Mouse (Mus musculus) heart, embryonic 15.5 days (tissue): Measurements from ENCODE around the gene Psma6. TPM values are rescaled to one million over a fixed set of nuclear protein-coding genes. Genes with fewer than 3 reads are reported as not detected.
A peak's percentile ranks its signal among the peaks of the same experiment; 100 is the strongest.
"Not testable (repeated sequence)": the region's sequence is repeated elsewhere in the genome, so short reads cannot be mapped to it uniquely, and the experiment has no call there.

Experiments
- ATAC-seq: fragments of 200-750 bp; cut with Nextera tagmentation; replicated peaks from 2 replicates; pipeline ENCODE4 v1.8.0; 2017; ENCODE audit warnings: low read depth, moderate TSS enrichment; ENCODE audit not compliant: insufficient number of reproducible peaks, insufficient read depth, low FRiP score
- H3K27ac ChIP-seq: fragments of 300-500 bp; sonication (generic); 2 replicates; pipeline ENCODE4 v1.5.1; 2015; ENCODE audit warnings: mild to moderate bottlenecking, inconsistent platforms
- H3K27me3 ChIP-seq: fragments of 300-500 bp; sonication (generic); 2 replicates; pipeline ENCODE4 v1.6.1; 2015; ENCODE audit warnings: inconsistent platforms
- H3K36me3 ChIP-seq: fragments of 300-500 bp; sonication (generic); 2 replicates; pipeline ENCODE4 v1.6.1; 2015; ENCODE audit warnings: mild to moderate bottlenecking, inconsistent platforms
- H3K4me1 ChIP-seq: fragments of 300-500 bp; sonication (generic); replicated peaks from 2 replicates; pipeline ENCODE4 v1.6.1; 2015; ENCODE audit warnings: inconsistent platforms
- H3K4me2 ChIP-seq: fragments of 300-500 bp; sonication (generic); 2 replicates; pipeline ENCODE4 v1.6.1; 2015; ENCODE audit warnings: inconsistent platforms, mild to moderate bottlenecking, moderate library complexity
- H3K4me3 ChIP-seq: fragments of 300-500 bp; sonication (generic); 2 replicates; pipeline ENCODE4 v1.5.1; 2015; ENCODE audit warnings: mild to moderate bottlenecking, inconsistent platforms
- H3K9ac ChIP-seq: fragments of 300-500 bp; sonication (generic); 2 replicates; pipeline ENCODE4 v1.6.1; 2015; ENCODE audit warnings: mild to moderate bottlenecking, inconsistent platforms
- H3K9me3 ChIP-seq: fragments of 300-500 bp; sonication (generic); replicated peaks from 2 replicates; pipeline ENCODE4 v1.6.1; 2016; ENCODE audit warnings: inconsistent platforms
- WGBS: fragments of 180-500 bp; shearing (Covaris S2); methylation state at CpG from one replicate; pipeline ENCODE4 v1.1.7; 2015; ENCODE audit warnings: mixed read lengths; 5-methylcytosine and 5-hydroxymethylcytosine counted together
- polyA plus RNA-seq: library from polyadenylated mRNA; unstranded; fragments of >200 nt; fragmentation: Nextera tagmentation; extraction: Ambion mirVana; gene quantifications from 2 replicates; pipeline ENCODE4 v1.2.1, GENCODE M21; 2015

The Psma6 gene
- 301 and 302 TPM in 2 replicates for polyA plus RNA-seq

DNA sequence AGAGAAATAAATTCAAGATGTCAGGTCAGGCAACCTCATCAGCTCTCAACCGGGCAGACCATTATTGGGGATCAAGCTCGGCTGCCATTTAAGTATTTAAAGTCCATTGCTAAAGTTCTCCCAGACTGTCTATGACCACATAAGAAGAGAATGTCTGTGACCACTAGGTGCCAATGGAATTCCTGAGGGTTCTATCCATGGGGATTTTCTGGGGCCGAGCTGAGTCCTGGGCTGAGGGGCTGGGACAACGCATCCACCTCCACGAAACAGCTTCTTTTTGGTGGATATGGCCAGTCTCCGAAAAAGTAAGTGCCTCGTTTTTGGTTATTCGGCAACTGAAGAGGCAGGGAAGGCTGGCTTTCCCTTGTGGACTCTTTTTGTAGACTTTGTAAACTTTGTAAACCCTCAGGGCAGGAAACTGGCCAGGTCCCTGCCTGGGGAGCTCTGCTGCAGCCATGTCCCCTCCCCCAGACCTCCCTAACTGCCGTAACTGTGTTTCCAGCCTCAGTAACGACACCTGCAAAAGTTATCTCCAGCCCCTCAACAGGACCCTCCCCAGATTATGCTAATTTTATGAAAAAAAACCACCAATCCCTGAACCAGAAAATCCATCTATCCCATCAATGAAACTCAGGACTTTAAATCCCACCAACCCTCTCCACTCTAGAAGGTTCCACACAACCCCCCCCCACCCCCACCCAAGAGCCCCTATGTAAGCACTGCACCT, at the start of gene Psma6:
Psma6 (plus strand) TSS at position 200 of the 727 bp plus-strand sequence.
- ATAC-seq: no peak
- Histone ChIP-seq H3K4me1 (peaks cover 14% of the 10 kb centered on the region), H3K4me3 (no peak within 1 kb of the TSS), H3K27me3 (no peaks in the 10 kb centered on the region), H3K4me2 (no peak within 1 kb of the TSS), H3K27ac (no peak within 1 kb of the TSS), H3K9ac (no peak within 1 kb of the TSS), H3K9me3 (no peaks in the 10 kb centered on the region), H3K36me3 (no peaks in the 10 kb centered on the region)
- 68% methylated on average over 10 of the region's 10 CpGs for WGBS

DNA sequence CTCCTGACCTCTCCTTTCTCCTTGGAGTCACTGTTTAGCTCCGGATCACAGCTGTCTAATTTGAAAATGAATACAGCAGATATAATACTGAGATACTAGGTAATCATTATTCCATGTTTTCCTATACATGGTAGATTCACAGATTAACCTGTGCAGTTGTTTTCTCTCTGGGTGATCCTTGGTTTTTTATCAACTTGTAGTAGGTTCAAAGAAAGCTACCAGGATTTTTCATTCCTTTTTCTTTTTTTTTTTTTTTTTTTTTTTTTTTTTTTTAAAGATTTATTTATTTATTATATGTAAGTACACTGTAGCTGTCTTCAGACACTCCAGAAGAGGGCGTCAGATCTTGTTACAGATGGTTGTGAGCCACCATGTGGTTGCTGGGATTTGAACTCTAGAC, 45.5 kb upstream of the Psma6 start:
- not testable (repeated sequence) for H3K36me3 ChIP-seq, H3K27ac ChIP-seq, H3K4me1 ChIP-seq, H3K4me2 ChIP-seq, H3K4me3 ChIP-seq, H3K27me3 ChIP-seq, ATAC-seq, H3K9me3 ChIP-seq, H3K9ac ChIP-seq
- 100% methylated on average over 1 of the region's 2 CpGs for WGBS

DNA sequence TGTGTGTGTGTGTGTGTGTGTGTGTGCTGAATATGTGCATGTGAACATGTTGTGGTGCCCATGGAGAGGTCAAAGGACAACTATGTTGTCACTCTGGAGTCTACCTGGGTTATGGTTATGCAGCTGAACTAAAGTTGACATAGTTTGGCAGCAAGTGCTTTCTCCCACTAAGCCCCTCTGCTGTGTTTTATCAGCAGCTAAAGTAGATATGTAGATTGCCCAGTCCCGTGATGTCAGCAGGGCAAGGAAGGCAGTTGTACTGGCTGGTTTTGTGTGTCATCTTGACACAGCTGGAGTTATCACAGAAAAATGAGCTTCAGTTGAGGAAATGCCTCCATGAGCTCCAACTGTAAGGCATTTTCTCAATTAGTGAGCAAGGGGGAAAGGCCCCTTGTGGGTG, 41.0 kb upstream of the Psma6 start:
- H3K27me3 ChIP-seq, H3K27ac ChIP-seq, H3K4me1 ChIP-seq, H3K36me3 ChIP-seq, H3K4me3 ChIP-seq, H3K4me2 ChIP-seq, H3K9ac ChIP-seq, ATAC-seq, H3K9me3 ChIP-seq: not testable (repeated sequence)
- 13% methylated on average over 1 of the region's 1 CpGs for WGBS

DNA sequence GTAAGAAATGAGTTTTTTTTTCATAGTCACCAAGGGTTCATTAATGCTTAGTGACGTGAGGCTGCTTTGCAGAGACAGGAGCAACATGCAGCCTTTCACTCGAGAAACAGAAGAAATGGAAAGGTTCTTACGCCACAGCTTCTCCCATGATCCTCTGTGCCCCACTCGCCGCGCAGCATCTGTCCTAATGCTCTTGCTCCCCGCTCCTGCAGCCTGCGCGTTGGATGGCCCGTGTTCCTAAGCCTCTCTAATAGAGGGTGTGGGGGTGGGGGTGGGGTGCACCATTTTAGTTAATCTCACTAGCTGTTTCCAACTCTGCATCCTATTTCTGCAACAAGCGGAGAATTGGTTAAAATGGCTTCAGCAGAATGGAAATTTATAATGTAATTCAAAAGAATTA, 40.0 kb upstream of the Psma6 start:
- Histone ChIP-seq H3K27me3 (no peaks in the 10 kb centered on the region), H3K9me3 (no peaks in the 10 kb centered on the region), H3K4me2 (no peak overlapping the region), H3K4me1 (0 out of 2 replicates have a peak, but pooled peaks cover 2% of the 10 kb centered on the region), H3K9ac (no peak overlapping the region), H3K27ac (peak overlapping the region; percentile 61; the same call in 1 of the 2 replicates), H3K36me3 (no peaks in the 10 kb centered on the region), H3K4me3 (no peak overlapping the region)
- ATAC-seq: no peak
- WGBS: 75% methylated on average over 11 of the region's 11 CpGs

DNA sequence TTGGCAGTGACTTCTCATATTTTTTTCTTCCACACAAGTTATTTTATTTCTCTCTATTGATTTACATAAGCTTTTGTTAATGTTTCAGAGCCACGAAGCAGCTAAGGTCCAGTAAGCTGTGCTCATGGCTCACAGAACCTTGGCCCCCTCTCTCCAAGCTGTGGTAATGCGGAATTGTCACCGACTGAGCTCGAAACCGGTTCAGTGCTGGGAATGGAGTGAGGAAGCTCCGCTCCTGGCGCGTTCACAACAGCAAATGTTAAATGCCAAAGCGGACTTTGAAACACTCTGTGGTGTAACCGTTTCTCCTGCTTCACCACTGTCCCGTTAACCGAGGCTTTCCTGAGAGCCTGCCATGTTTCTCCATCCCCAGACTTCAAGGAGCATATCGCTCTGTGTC, 39.4 kb upstream of the Psma6 start:
- no peak overlapping the region for H3K4me2 ChIP-seq
- no peak for ATAC-seq
- 0 out of 2 replicates have a peak, but pooled peaks cover 2% of the 10 kb centered on the region for H3K4me1 ChIP-seq
- H3K9ac ChIP-seq: no peak overlapping the region
- H3K27me3 ChIP-seq: no peaks in the 10 kb centered on the region
- H3K36me3 ChIP-seq: no peaks in the 10 kb centered on the region
- peak overlapping the region; percentile 61 for H3K27ac ChIP-seq
- H3K4me3 ChIP-seq: no peak overlapping the region
- H3K9me3 ChIP-seq: no peaks in the 10 kb centered on the region
- 72% methylated on average over 13 of the region's 13 CpGs for WGBS

DNA sequence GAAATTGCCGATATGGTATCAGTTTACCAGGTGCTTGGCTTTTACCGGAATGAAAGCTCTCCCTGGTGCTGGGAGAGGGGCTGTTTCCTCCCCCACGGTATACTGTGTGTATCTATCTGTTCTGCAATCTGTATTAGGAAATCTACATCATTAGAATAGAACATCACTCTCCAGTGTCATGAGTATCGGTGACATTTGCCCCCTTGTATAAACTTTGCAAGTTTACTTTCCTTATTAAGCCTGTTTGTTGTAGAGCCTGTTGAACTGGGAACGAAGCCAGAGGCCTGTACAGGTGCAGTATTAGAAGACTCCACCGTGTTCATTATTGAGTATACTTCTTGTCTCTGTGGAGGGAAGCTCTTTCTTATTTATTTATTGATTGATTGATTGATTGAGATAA, 30.6 kb upstream of the Psma6 start:
- ATAC-seq: no peak
- peak overlapping the region; percentile 18; the same call in 1 of the 2 replicates for H3K27ac ChIP-seq
- no peaks in the 10 kb centered on the region for H3K4me1 ChIP-seq
- WGBS: 67% methylated on average over 6 of the region's 6 CpGs
- H3K4me2 ChIP-seq: no peak overlapping the region
- H3K9me3 ChIP-seq: no peaks in the 10 kb centered on the region
- no peaks in the 10 kb centered on the region for H3K36me3 ChIP-seq
- no peak overlapping the region for H3K4me3 ChIP-seq
- H3K27me3 ChIP-seq: no peaks in the 10 kb centered on the region
- H3K9ac ChIP-seq: no peak overlapping the region

DNA sequence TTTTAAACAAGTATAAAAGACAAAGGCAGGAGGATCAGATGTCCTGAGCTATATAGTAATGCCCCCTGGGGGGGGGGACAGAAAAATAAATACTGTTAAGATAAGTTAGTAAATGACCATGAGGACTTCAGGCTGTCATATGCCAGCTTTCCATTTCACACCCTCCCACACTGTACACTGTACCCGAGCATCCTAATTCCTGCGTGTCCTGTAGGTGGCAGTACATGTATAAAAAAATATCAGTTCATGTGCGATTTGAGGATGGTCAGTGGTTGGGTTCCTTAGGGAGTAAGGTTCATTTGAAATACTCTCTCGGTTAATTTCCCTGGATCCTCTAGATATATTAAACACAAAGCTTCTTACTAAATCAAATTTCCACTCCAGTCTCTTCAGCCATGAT, 29.1 kb upstream of the Psma6 start:
- peak; percentile 64; the same call in 1 of the 2 replicates for ATAC-seq
- H3K36me3 ChIP-seq: no peaks in the 10 kb centered on the region
- H3K9ac ChIP-seq: no peak overlapping the region
- no peaks in the 10 kb centered on the region for H3K27me3 ChIP-seq
- H3K4me2 ChIP-seq: no peak overlapping the region
- H3K9me3 ChIP-seq: no peaks in the 10 kb centered on the region
- H3K27ac ChIP-seq: no peak overlapping the region
- 47% methylated on average over 4 of the region's 4 CpGs for WGBS
- no peaks in the 10 kb centered on the region for H3K4me1 ChIP-seq
- no peak overlapping the region for H3K4me3 ChIP-seq

DNA sequence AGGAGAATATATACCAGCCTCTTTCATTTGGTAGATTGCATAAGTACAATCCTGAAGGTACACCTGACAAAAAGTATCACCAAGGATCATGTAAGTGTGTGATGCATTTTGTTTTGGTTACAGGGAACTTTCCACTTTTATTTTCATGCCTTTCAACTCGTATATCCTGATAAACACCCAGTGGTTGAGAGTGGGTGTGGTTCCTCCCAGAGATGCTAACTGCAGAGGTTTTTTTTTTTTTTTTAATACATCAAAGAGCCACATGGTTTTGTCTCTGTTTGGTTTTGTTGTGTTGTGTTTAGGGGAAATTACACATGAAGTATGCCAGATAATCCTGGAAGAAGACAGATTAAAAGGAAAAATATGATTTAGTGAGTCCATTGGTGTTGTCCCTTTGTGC, 26.7 kb upstream of the Psma6 start:
- H3K27me3 ChIP-seq: no peaks in the 10 kb centered on the region
- ATAC-seq: no peak

DNA sequence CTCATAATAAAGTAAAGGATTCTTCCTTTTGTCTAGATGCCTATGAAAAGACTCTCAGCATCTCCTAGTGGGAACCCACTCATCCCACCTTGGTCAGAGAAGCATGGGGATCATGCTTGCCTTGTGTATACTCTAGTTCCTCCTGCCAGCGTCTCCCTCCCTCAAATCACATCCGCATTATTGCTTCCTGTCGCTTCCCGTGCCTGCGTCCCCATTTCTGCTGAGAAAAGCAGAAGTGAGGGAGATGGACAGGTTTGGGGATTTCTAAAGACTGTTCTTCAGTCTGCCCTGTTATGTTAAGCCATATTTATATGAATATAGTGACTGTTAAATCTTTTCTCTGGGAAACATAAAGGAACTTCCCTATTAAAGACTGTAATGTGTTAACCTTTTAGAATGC, 23.1 kb upstream of the Psma6 start:
- H3K4me3 ChIP-seq: no peak overlapping the region
- no peak overlapping the region for H3K27ac ChIP-seq
- no peak for ATAC-seq
- no peak overlapping the region for H3K9ac ChIP-seq
- H3K4me2 ChIP-seq: no peak overlapping the region
- no peaks in the 10 kb centered on the region for H3K27me3 ChIP-seq
- H3K4me1 ChIP-seq: no peaks in the 10 kb centered on the region
- 62% methylated on average over 5 of the region's 5 CpGs for WGBS
- H3K9me3 ChIP-seq: no peaks in the 10 kb centered on the region
- no peaks in the 10 kb centered on the region for H3K36me3 ChIP-seq

More for the DNA sequence above, 26.7 kb upstream of the Psma6 start:
- H3K27ac ChIP-seq: no peak overlapping the region
- 46% methylated on average over 1 of the region's 1 CpGs for WGBS
- H3K4me1 ChIP-seq: no peaks in the 10 kb centered on the region
- no peak overlapping the region for H3K4me2 ChIP-seq
- no peak overlapping the region for H3K4me3 ChIP-seq
- H3K36me3 ChIP-seq: no peaks in the 10 kb centered on the region
- H3K9ac ChIP-seq: no peak overlapping the region
- no peaks in the 10 kb centered on the region for H3K9me3 ChIP-seq

DNA sequence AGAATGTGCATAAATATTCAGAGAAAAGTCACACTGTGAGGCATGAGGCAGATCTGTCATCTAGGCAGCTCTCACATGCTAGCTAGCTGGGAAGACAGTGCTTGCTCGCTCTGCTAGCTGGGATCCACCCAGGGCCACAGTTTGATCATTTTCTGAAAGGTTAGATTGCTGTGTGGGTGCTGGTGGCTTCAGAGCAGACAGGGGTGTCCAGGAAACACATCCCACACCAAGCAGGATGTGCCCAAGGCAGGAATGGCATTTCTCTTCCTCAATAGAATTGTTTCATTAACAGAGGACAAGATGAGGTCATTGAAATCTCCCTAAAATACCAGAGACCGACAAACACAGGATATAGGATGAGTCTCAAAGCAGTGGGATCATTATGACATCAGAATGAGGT, 18.9 kb upstream of the Psma6 start:
- Histone ChIP-seq H3K36me3 (no peaks in the 10 kb centered on the region), H3K4me3 (no peak overlapping the region), H3K4me2 (no peak overlapping the region), H3K9me3 (no peaks in the 10 kb centered on the region), H3K4me1 (no peaks in the 10 kb centered on the region), H3K27ac (no peak overlapping the region), H3K27me3 (no peaks in the 10 kb centered on the region), H3K9ac (no peak overlapping the region)
- WGBS: 58% methylated on average over 2 of the region's 2 CpGs
- ATAC-seq: no peak

DNA sequence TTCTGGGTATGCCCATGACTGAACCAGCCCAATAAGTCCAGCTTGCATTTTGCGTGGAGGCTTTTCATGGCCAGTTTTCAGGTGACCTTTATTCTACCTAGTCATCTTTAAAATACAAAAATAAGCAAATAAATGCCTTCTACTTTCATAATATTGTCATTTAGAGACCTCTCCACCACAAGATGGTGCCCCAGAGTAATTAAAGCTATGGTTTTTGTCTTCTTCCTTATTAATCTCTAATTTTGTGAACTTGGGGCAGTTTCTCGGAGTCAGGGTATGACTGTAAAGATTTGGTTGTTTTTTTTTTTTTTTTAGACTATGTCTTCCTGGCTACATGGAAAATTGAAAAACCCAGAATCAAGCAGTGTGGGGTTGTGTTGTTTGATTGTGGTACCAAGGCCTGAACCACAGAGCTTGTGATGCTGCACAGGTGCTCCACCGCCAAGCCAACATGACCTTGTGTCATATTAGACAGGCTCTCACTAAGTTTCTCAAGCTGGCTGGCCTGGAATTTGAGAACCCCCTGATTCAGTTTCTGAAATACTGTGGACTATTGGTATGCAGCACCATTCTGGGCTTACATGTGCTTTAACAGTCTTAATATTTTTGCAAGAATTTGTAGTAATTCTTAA, 11.5 kb upstream of the Psma6 start:
- no peaks in the 10 kb centered on the region for H3K9me3 ChIP-seq

More for the DNA sequence above, 11.5 kb upstream of the Psma6 start:
- no peak overlapping the region for H3K4me2 ChIP-seq
- H3K4me3 ChIP-seq: no peak overlapping the region
- H3K27me3 ChIP-seq: no peaks in the 10 kb centered on the region
- no peaks in the 10 kb centered on the region for H3K4me1 ChIP-seq
- no peaks in the 10 kb centered on the region for H3K36me3 ChIP-seq
- no peak overlapping the region for H3K9ac ChIP-seq
- no peak for ATAC-seq
- no peak overlapping the region for H3K27ac ChIP-seq
- 76% methylated on average over 3 of the region's 3 CpGs for WGBS
